Mouse (Mus musculus) right cerebral cortex, postnatal 4 days (tissue): ENCODE measurements around the gene Gmppa.

Experiments
- DNase-seq: peaks from one replicate; pipeline ENCODE4 v3.0.0-alpha.2; 2022

Gmppa gene

GRCm38 (mm10) chr1:75435475-75436328 is at the start of gene Gmppa:
TSS of gene Gmppa (plus strand) at chr1:75435930.
- peak; percentile 77 for DNase-seq

GRCm38 (mm10) chr1:75386149-75386548 is 49.6 kb upstream of the Gmppa start:
- DNase-seq, result no peak

- no peak for DNase-seq
These were observed 48.2 kb upstream of the Gmppa start for GRCm38 (mm10) chr1:75387469-75387928.

- DNase-seq, result peak; percentile 40
These were observed 47.5 kb upstream of the Gmppa start for GRCm38 (mm10) chr1:75387929-75388897.

- DNase-seq, result no peak
These were observed 46.7 kb upstream of the Gmppa start for GRCm38 (mm10) chr1:75388898-75389515.

- DNase-seq, result peak; percentile 52
These were observed 42.6 kb upstream of the Gmppa start for GRCm38 (mm10) chr1:75393139-75393538.

GRCm38 (mm10) chr1:75393846-75394245 is 41.9 kb upstream of the Gmppa start:
- DNase-seq, result no peak

- DNase-seq, result peak; percentile 37
These were observed 36.8 kb upstream of the Gmppa start for GRCm38 (mm10) chr1:75398761-75399402.

- peak; percentile 53 for DNase-seq
These were observed 35.8 kb upstream of the Gmppa start for GRCm38 (mm10) chr1:75399755-75400492.

- no peak for DNase-seq
These were observed 35.1 kb upstream of the Gmppa start for GRCm38 (mm10) chr1:75400493-75401115.

- DNase-seq, result no peak
These were observed 30.2 kb upstream of the Gmppa start for GRCm38 (mm10) chr1:75405547-75405946.

- DNase-seq, result no peak
These were observed 29.6 kb upstream of the Gmppa start for GRCm38 (mm10) chr1:75406173-75406572.

GRCm38 (mm10) chr1:75407056-75407455 is 28.7 kb upstream of the Gmppa start:
- no peak for DNase-seq

GRCm38 (mm10) chr1:75408210-75408609 is 27.5 kb upstream of the Gmppa start:
- no peak for DNase-seq

- no peak for DNase-seq
These were observed 25.8 kb upstream of the Gmppa start for GRCm38 (mm10) chr1:75409950-75410349.

GRCm38 (mm10) chr1:75412196-75412595 is 23.5 kb upstream of the Gmppa start:
- DNase-seq, result no peak

GRCm38 (mm10) chr1:75413749-75414148 is 22.0 kb upstream of the Gmppa start:
- DNase-seq, result no peak

- DNase-seq, result no peak
These were observed 13.9 kb upstream of the Gmppa start for GRCm38 (mm10) chr1:75421794-75422193.

GRCm38 (mm10) chr1:75422216-75422822 is 13.4 kb upstream of the Gmppa start:
- DNase-seq, result no peak

GRCm38 (mm10) chr1:75422823-75423471 is 12.8 kb upstream of the Gmppa start:
- DNase-seq, result peak; percentile 41
